9 mouse cellular contexts compared by ENCODE assay signal in the genomic region with DNA sequence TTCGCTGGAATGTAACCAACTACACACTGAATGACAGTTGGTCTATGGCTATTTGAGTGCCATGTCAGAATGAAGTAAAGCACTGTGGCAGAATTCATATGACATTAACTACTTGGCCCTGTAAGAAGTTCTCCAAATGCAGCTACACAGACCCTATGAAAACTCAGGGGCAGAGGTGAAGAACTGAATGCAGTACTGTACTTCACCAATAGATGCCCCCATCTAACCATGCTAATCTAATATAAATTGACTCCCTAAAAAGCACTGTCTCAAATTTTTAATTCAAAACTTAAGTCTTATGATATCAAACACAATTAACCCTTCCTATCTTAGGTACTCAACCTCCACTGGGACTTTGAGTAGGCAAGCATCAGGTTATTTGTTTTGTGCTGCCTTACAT. TPM values are rescaled to one million over a fixed set of nuclear protein-coding genes. Genes with fewer than 3 reads are reported as not detected.
DNase-seq lines count a peak whose midpoint lies in the region; ATAC-seq and TF ChIP-seq lines count a peak whose summit lies in the region.
"Had no signal": no experiment of that assay in that cellular context is flagged by ENCODE, and none has a peak within 500 bp of the region (broad histone marks: within the 10 kb centered on the region; RNA-seq: fewer than 3 reads in every experiment).

No protein-coding gene starts in this region.

- no peak overlapping the region for H3K4me3 ChIP-seq in hindbrain, embryonic 16.5 days (ENCODE audit: low read length)
- no peak overlapping the region for H3K4me3 ChIP-seq in hindbrain, embryonic 12.5 days
- H3K4me3 ChIP-seq in CH12.LX (replicated peaks in 1 of 3; ENCODE audit: low read depth in 2 of 3, low read length in 2 of 3, poor library complexity in 1 of 3) = no peak overlapping the region
- no peak overlapping the region for H3K4me3 ChIP-seq in cortical plate, adult 2 months (ENCODE audit: insufficient read depth, low read length)
- H3K4me3 ChIP-seq: erythroblast, embryonic 14.5 days had no signal

- WGBS in hindbrain, embryonic 16.5 days = 97% methylated on average over 1 of the region's 1 CpGs
- WGBS in hindbrain, embryonic 12.5 days = 98% methylated on average over 1 of the region's 1 CpGs

- dilution Hi-C loops in CH12.LX (cut with MboI; ENCODE audit: extremely low pct_ligation_motif_present, extremely low pct_unique_long_range_greater_than_20kb, low sequenced_read_pairs) = no loop called here

- TF ChIP-seq CTCF in CH12.LX (conservative IDR thresholded peaks at IDR 0.05 in 1 of 2, IDR thresholded peaks at IDR 0.05 in 1 of 2; ENCODE audit: low read depth in 2 of 2, low read length in 2 of 2) = peak; percentile 35 to 73; a peak in 3 of 4 replicates
- TF ChIP-seq CTCF in cortical plate, adult 2 months (IDR thresholded peaks at IDR 0.05; ENCODE audit: extremely low read depth, insufficient read depth, low read length) = peak; percentile 19; the same call in 1 of the 2 replicates

- TF ChIP-seq POLR2A in CH12.LX (IDR thresholded peaks at IDR 0.05; ENCODE audit: low read depth, low read length) = no peak
- TF ChIP-seq POLR2A in cortical plate, adult 2 months (IDR thresholded peaks at IDR 0.05; ENCODE audit: extremely low read depth, insufficient read depth, low read length) = no peak

- no peaks in the 10 kb centered on the region for H3K9me3 ChIP-seq in hindbrain, embryonic 16.5 days (ENCODE audit: control insufficient read depth, low read length)
- no peaks in the 10 kb centered on the region for H3K9me3 ChIP-seq in hindbrain, embryonic 12.5 days (replicated peaks)
- no peaks in the 10 kb centered on the region for H3K9me3 ChIP-seq in CH12.LX (replicated peaks; ENCODE audit: low read length)

- no peak overlapping the region for H3K27ac ChIP-seq in hindbrain, embryonic 16.5 days (ENCODE audit: low read depth, low read length)
- H3K27ac ChIP-seq in hindbrain, embryonic 12.5 days = no peak overlapping the region
- H3K27ac ChIP-seq in CH12.LX (ENCODE audit: insufficient read depth, low read depth) = no peak overlapping the region
- H3K27ac ChIP-seq in cortical plate, adult 2 months (ENCODE audit: insufficient read depth, low read length) = no peak overlapping the region

- 0 out of 2 replicates have a peak, but pooled peaks have one; percentile 54 for ATAC-seq in hindbrain, embryonic 16.5 days
- no peak for ATAC-seq in hindbrain, embryonic 12.5 days (ENCODE audit: low FRiP score)
- peak; percentile 88 for ATAC-seq in megakaryocyte progenitor cell, adult 5-6 weeks (replicated peaks; ENCODE audit: poor library complexity)

- TF ChIP-seq RAD21 in CH12.LX (IDR thresholded peaks at IDR 0.05; ENCODE audit: low read depth, low read length) = peak; percentile 82

- peak; percentile 73 for DNase-seq in 416B (ENCODE audit: low read depth)
- peak; percentile 34 for DNase-seq in CH12.LX (ENCODE audit: extremely low read depth)
- DNase-seq in adrenal gland, postnatal 4 days (ENCODE audit: low spot score in 2 of 2) = no peak
- no peak for DNase-seq in urinary bladder, postnatal 25 days (ENCODE audit: low spot score)

- H3K9ac ChIP-seq in hindbrain, embryonic 16.5 days (ENCODE audit: low read depth, low read length) = no peak overlapping the region
- no peak overlapping the region for H3K9ac ChIP-seq in hindbrain, embryonic 12.5 days
- H3K9ac ChIP-seq in CH12.LX (ENCODE audit: insufficient read depth, low read depth) = no peak overlapping the region

- H3K79me2 ChIP-seq in CH12.LX (replicated peaks; ENCODE audit: control insufficient read depth, extremely low read depth, insufficient read depth, poor library complexity, severe bottlenecking) = peaks cover 5% of the 10 kb centered on the region

- in situ Hi-C loops in CH12.LX (cut with MboI; ENCODE audit: low pct_ligation_motif_present, low pct_unique_long_range_greater_than_20kb, low sequenced_read_pairs) = no loop called here

- no peak overlapping the region for H3K4me2 ChIP-seq in hindbrain, embryonic 16.5 days (ENCODE audit: low read length)
- H3K4me2 ChIP-seq in hindbrain, embryonic 12.5 days (replicated peaks) = no peak overlapping the region
- H3K4me2 ChIP-seq in CH12.LX (ENCODE audit: insufficient read depth, low read depth, poor library complexity, severe bottlenecking) = no peak overlapping the region

- TF ChIP-seq EP300 in CH12.LX (IDR thresholded peaks at IDR 0.05; ENCODE audit: low read length) = no peak

- H3K4me1 ChIP-seq in hindbrain, embryonic 16.5 days (ENCODE audit: control insufficient read depth, insufficient read depth, low read depth, low read length) = no peaks in the 10 kb centered on the region
- no peaks in the 10 kb centered on the region for H3K4me1 ChIP-seq in hindbrain, embryonic 12.5 days
- H3K4me1 ChIP-seq in CH12.LX (ENCODE audit: control insufficient read depth in 1 of 2, insufficient read depth in 2 of 2) = peaks cover 0 to 25% of the 10 kb centered on the region in 2 experiments; a peak in 2 of 4 replicates
- H3K4me1 ChIP-seq in cortical plate, adult 2 months (ENCODE audit: control insufficient read depth, insufficient read depth, low read length) = peaks cover 2% of the 10 kb centered on the region; the same call in 1 of the 2 replicates

- no peaks in the 10 kb centered on the region for H3K27me3 ChIP-seq in hindbrain, embryonic 16.5 days (replicated peaks; ENCODE audit: control insufficient read depth, insufficient read depth, low read length)
- H3K27me3 ChIP-seq in hindbrain, embryonic 12.5 days = no peaks in the 10 kb centered on the region
- H3K27me3 ChIP-seq in CH12.LX (replicated peaks) = no peaks in the 10 kb centered on the region

- no peaks in the 10 kb centered on the region for H3K36me3 ChIP-seq in hindbrain, embryonic 16.5 days (ENCODE audit: control insufficient read depth, insufficient read depth, low read length)
- H3K36me3 ChIP-seq in hindbrain, embryonic 12.5 days = no peaks in the 10 kb centered on the region
- peaks cover 9 to 27% of the 10 kb centered on the region in 2 experiments for H3K36me3 ChIP-seq in CH12.LX (replicated peaks in 1 of 2; ENCODE audit: control insufficient read depth in 1 of 2, insufficient read depth in 1 of 2, low read length in 1 of 2)

TF ChIP-seq in CH12.LX, 34 proteins besides CTCF, POLR2A, EP300 and RAD21:
- TF ChIP-seq JUN (IDR thresholded peaks at IDR 0.05; ENCODE audit: insufficient read depth, low read depth, low read length) (no peak), SMC3 (IDR thresholded peaks at IDR 0.05; ENCODE audit: low read depth, low read length) (peak; percentile 47)

RNA-seq across cellular contexts. Expression of a gene that starts 45.9 kb away (rescaled TPM):
- polyA plus RNA-seq in hindbrain, embryonic 16.5 days (2015; fragmentation: Nextera tagmentation; extraction: Ambion mirVana) = 17.7 TPM in 2 replicates
- 41.1 and 42.0 TPM in 2 replicates for polyA plus RNA-seq in hindbrain, embryonic 12.5 days (2016; fragmentation: Nextera tagmentation; extraction: Ambion mirVana)
- total RNA-seq in CH12.LX (2012; rRNA removed) (13.1 and 15.4 TPM in 2 replicates), CH12.LX (2014; rRNA removed) (16.7 and 17.4 TPM in 2 replicates)
- 37.6 and 39.1 TPM in 2 replicates for polyA plus RNA-seq in CH12.LX (2012; ENCODE audit: insufficient read length, low read depth)
- polyA plus RNA-seq in cortical plate, adult 2 months (2012; rRNA removed) = 45.5 and 47.5 TPM in 2 replicates
- 71.7 and 80.6 TPM in 2 replicates for total RNA-seq in megakaryocyte progenitor cell, adult 5-6 weeks (2015)
- 41.5 and 45.2 TPM in 2 replicates for total RNA-seq in megakaryocyte progenitor cell, adult 5-6 weeks (2017)
- 10 to 100 TPM; 77.1 to 85.2 TPM for total RNA-seq in adrenal gland, postnatal 4 days (2021)

Comparison
In these comparisons a context has a peak if more than half of its experiments do, and no peak if none do; other contexts are left out.
1. DNase-seq: peak in 416B (single experiment) and CH12.LX (single experiment); none in adrenal gland, postnatal 4 days (0 of 2) and urinary bladder, postnatal 25 days (single experiment).